Mouse (Mus musculus): ENCODE measurements around the gene Omg. TPM values are rescaled to one million over a fixed set of nuclear protein-coding genes. Genes with fewer than 3 reads are reported as not detected.

Omg gene
- polyA plus RNA-seq (2012; rRNA removed), result 0.29 and 0.39 TPM in 2 replicates

DNA sequence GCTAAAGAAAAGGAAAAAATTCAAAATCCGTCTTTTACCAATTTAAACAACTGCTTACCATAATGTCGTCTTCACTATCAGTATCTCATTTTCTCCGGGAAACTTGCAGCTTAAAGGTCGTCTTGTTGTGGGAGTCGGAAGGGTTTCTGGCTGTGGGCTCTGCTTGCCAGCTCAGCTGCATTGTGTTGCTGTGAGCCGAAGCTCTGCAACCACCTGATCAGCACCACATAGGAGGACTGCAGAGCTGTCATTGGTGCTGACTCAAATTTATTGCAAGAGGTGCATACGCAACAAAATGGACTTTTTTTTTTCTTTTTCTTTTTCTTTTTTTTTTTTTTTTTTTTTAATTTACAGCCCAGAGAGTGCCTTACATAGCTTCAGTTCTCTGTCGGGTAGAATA lies at the start of gene Omg:
TSS of gene Omg (minus strand) at position 240 of the 400 bp plus-strand sequence.

DNA sequence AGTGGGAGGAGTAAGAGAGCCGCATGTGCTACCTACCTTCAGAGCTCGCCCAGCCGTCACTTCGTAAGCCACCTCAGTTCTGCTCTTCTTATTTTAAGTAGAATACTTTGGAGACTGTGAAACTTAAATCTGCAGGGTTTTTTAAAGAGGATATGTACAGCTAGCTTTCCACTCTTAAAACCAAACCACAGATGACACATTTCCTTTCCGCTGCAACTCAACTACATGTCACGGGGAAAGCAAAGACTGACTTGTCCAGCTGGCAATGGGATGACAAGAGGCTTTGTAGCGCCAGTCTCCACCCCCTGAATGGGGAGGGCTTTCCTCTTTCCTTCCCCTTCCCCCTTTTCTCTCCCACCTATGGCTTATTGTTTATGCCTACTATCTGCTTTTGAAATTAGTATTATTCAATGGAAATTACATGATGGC lies 26.5 kb upstream of the Omg start, which contains the start of the genes Evi2 and Evi2a:
TSS of gene Evi2 (minus strand) at position 257 of the 429 bp plus-strand sequence.
TSS of gene Evi2a (minus strand) at position 277 of the 429 bp plus-strand sequence.

GRCm38 (mm10) chr11:79523560-79524309 lies 19.9 kb upstream of the Omg start, which contains the start of gene Evi2b:
Gene Evi2b (minus strand): TSS chr11:79523762.

Other genes starting within 250 kb of the Omg start
- gene Wsb1, start 249.4 kb downstream of the Omg start, polyA plus RNA-seq (2012; rRNA removed), result 446 and 619 TPM in 2 replicates
- gene Gm9964, start 207.2 kb downstream of the Omg start, polyA plus RNA-seq (2012; rRNA removed), result not detected in 2 replicates
- gene Nf1, start 164.4 kb downstream of the Omg start, polyA plus RNA-seq (2012; rRNA removed), result 25.9 and 32.5 TPM in 2 replicates
- gene Evi2b, start 19.7 kb upstream of the Omg start, polyA plus RNA-seq (2012; rRNA removed), result 1.4 and 2.0 TPM in 2 replicates
- gene Evi2, start 26.5 kb upstream of the Omg start, polyA plus RNA-seq (2012; rRNA removed), result 0.10 and 0.14 TPM in 2 replicates
- gene Evi2a, start 26.5 kb upstream of the Omg start, polyA plus RNA-seq (2012; rRNA removed), result 2.0 and 2.4 TPM in 2 replicates
- gene Rab11fip4, start 87.1 kb upstream of the Omg start, polyA plus RNA-seq (2012; rRNA removed), result 22.2 and 27.3 TPM in 2 replicates

Measured in central nervous system, embryonic 11.5 days (tissue).